Mouse (Mus musculus): ENCODE data around the gene Lss. TPM values are rescaled to one million over a fixed set of nuclear protein-coding genes. Genes with fewer than 3 reads are reported as not detected.

Gene Lss
- polyA plus RNA-seq (2015; fragmentation: Nextera tagmentation; extraction: Ambion mirVana), result 28.3 and 38.6 TPM in 2 replicates

DNA sequence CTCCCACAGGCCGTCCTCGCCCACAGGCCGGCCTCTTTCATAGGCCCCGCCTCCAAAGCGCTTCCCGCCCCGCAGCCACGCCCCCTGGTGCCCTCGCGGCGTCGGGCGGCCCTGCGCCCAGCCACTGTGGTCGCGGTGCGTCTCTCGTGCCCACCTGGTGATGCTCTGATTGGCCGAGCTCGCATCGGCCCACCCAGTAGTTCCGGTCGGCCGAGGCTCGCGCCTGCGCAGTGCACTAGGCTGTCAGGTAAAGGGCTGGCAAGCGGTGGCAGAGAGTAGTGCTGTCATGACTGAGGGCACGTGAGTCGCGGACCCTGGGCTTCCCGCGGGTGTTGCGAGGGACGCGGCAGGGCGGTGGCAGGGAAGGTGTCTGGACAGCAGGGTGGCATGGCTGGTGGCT, at the start of gene Lss:
TSS of gene Lss (plus strand) at position 214 of the 400 bp plus-strand sequence.
- H3K27ac ChIP-seq (replicated peaks), result peak within 1 kb of the TSS; percentile 86
- peak within 1 kb of the TSS; percentile 69 for H3K4me3 ChIP-seq (replicated peaks)
- H3K4me1 ChIP-seq, result peaks cover 12% of the 10 kb centered on the region
- ATAC-seq (ENCODE audit: insufficient number of reproducible peaks, low FRiP score, low TSS enrichment, low read depth), result peak; percentile 99
- H3K36me3 ChIP-seq, result peaks cover 19% of the 10 kb centered on the region
- WGBS, result under 1% methylated on average over 37 of the region's 37 CpGs
- peak within 1 kb of the TSS; percentile 94 for H3K4me2 ChIP-seq (replicated peaks)
- H3K9me3 ChIP-seq (replicated peaks), result no peaks in the 10 kb centered on the region
- peak within 1 kb of the TSS; percentile 53 for H3K9ac ChIP-seq
- H3K27me3 ChIP-seq, result no peaks in the 10 kb centered on the region

DNA sequence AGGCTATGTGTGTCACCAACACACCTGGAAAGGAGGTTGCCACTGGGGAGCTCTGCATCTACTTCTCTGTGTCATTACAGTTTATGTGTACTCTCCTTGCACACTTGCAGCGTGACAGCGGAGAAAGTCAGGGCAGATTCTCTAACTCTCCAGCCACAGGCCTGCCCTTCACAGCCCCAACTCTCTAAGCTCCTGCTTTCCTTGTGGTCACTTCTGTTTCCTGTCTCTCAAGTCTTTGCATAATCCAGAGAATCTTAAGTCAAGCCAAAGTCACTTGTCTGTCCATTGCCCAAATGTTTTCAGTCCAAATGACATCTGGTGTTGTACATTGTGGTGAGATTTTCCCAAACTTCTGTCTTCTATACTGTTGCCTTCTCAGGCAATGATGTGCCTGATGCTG, 45.1 kb upstream of the Lss start:
- peaks cover 97% of the 10 kb centered on the region for H3K36me3 ChIP-seq
- 100% methylated on average over 2 of the region's 2 CpGs for WGBS

DNA sequence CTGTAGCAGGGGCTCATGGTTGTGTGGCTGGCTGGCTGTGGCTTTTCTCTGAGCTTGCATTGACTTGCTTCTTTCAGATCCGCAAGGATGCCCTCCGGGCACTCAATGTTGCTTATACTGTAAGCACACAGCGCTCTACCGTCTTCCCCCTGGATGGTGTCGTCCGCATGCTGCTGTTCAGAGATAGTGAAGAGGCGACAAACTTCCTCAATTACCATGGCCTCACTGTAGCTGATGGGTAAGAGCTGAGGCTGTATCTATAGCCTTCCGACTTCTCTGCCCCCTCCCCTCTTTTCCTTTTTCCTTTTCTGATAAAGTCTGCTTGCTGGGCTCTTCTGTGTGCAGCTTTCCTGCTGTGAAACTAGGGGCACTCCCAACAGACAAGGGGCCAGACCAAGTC, 43.1 kb upstream of the Lss start:
- H3K9me3 ChIP-seq (replicated peaks), result no peaks in the 10 kb centered on the region
- no peak overlapping the region for H3K4me3 ChIP-seq (replicated peaks)
- H3K27me3 ChIP-seq, result no peaks in the 10 kb centered on the region
- no peak for ATAC-seq (ENCODE audit: insufficient number of reproducible peaks, low FRiP score, low TSS enrichment, low read depth)
- no peak overlapping the region for H3K27ac ChIP-seq (replicated peaks)
- H3K36me3 ChIP-seq, result peaks cover 92% of the 10 kb centered on the region
- no peak overlapping the region for H3K9ac ChIP-seq
- WGBS, result 81% methylated on average over 8 of the region's 8 CpGs
- no peak overlapping the region for H3K4me2 ChIP-seq (replicated peaks)
- no peaks in the 10 kb centered on the region for H3K4me1 ChIP-seq

More for the DNA sequence above, 45.1 kb upstream of the Lss start:
- Histone ChIP-seq H3K4me3 (replicated peaks) (no peak overlapping the region), H3K9ac (no peak overlapping the region), H3K9me3 (replicated peaks) (no peaks in the 10 kb centered on the region), H3K4me1 (no peaks in the 10 kb centered on the region), H3K27ac (replicated peaks) (no peak overlapping the region), H3K27me3 (no peaks in the 10 kb centered on the region), H3K4me2 (replicated peaks) (no peak overlapping the region)
- ATAC-seq (ENCODE audit: insufficient number of reproducible peaks, low FRiP score, low TSS enrichment, low read depth), result no peak

DNA sequence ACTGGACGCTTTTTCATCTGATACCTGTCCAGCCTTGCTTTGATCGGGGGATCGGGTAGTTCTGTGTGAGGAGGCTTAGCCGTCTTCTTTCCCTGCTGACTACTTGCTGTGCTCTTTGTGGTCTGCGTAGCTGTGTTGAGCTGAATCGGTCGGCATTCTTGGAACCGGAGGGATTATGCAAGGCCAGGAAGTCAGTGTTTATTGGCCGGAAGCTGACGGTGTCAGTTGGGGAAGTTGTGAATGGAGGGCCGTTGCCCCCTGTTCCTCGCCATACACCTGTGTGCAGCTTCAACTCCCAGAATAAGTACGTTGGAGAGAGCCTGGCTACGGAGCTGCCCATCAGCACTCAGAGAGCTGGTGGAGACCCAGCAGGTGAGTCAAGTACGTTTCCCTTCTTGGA, 42.2 kb upstream of the Lss start:
- no peaks in the 10 kb centered on the region for H3K4me1 ChIP-seq
- no peak overlapping the region for H3K9ac ChIP-seq
- H3K27ac ChIP-seq (replicated peaks), result no peak overlapping the region
- ATAC-seq (ENCODE audit: insufficient number of reproducible peaks, low FRiP score, low TSS enrichment, low read depth), result no peak
- WGBS, result 92% methylated on average over 15 of the region's 15 CpGs
- no peak overlapping the region for H3K4me2 ChIP-seq (replicated peaks)
- H3K9me3 ChIP-seq (replicated peaks), result no peaks in the 10 kb centered on the region
- H3K36me3 ChIP-seq, result peaks cover 92% of the 10 kb centered on the region
- no peak overlapping the region for H3K4me3 ChIP-seq (replicated peaks)
- H3K27me3 ChIP-seq, result no peaks in the 10 kb centered on the region

DNA sequence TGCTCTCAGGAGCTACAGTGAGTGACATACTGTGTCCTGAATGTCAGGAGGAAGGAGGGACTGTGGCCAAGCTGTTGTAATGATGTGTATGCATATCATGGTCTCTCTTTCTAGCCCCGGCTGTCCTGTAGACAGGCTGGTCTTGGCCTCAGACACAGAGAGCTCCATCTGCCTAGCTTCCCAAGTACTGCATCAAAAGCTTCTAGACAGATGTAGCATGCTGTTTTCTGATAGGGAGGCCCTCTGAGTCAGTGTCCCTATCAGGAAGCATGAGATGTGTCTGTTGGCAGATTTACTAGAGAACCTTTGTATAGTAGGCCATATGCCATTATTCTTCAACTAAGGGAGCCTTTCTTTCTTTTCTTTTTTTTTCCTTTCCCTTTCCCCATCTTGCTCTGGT, 37.9 kb upstream of the Lss start:
- H3K9ac ChIP-seq, result no peak overlapping the region
- ATAC-seq (ENCODE audit: insufficient number of reproducible peaks, low FRiP score, low TSS enrichment, low read depth), result no peak
- WGBS, result 89% methylated on average over 1 of the region's 1 CpGs
- H3K4me3 ChIP-seq (replicated peaks), result no peak overlapping the region
- no peaks in the 10 kb centered on the region for H3K9me3 ChIP-seq (replicated peaks)
- peaks cover 85% of the 10 kb centered on the region for H3K36me3 ChIP-seq
- no peak overlapping the region for H3K4me2 ChIP-seq (replicated peaks)
- H3K4me1 ChIP-seq, result no peaks in the 10 kb centered on the region
- no peak overlapping the region for H3K27ac ChIP-seq (replicated peaks)
- no peaks in the 10 kb centered on the region for H3K27me3 ChIP-seq

DNA sequence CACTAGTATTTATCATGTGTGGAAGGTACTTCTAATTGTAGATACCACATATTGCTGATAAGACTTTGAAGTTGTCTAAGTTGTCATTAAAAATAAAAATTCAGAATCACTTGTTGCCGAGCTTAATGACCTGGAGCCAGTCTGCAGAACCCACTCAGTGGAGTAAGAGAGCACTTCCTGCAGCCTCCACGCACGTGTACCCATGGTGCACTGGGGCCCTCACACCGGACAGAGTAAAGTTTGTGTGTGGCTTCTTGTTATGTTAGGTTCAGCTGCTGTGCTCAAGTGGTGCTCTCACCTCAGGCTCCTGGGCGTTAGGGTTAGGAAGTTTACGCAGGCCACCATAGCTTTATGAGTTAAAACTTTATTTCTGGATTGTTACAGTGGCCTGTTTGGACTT, 35.9 kb upstream of the Lss start:
- no peak for ATAC-seq (ENCODE audit: insufficient number of reproducible peaks, low FRiP score, low TSS enrichment, low read depth)
- Histone ChIP-seq H3K9me3 (replicated peaks) (no peaks in the 10 kb centered on the region), H3K9ac (no peak overlapping the region), H3K4me3 (replicated peaks) (no peak overlapping the region), H3K27ac (replicated peaks) (no peak overlapping the region), H3K4me1 (no peaks in the 10 kb centered on the region), H3K36me3 (peaks cover 85% of the 10 kb centered on the region), H3K27me3 (no peaks in the 10 kb centered on the region), H3K4me2 (replicated peaks) (no peak overlapping the region)
- 89% methylated on average over 6 of the region's 6 CpGs for WGBS

DNA sequence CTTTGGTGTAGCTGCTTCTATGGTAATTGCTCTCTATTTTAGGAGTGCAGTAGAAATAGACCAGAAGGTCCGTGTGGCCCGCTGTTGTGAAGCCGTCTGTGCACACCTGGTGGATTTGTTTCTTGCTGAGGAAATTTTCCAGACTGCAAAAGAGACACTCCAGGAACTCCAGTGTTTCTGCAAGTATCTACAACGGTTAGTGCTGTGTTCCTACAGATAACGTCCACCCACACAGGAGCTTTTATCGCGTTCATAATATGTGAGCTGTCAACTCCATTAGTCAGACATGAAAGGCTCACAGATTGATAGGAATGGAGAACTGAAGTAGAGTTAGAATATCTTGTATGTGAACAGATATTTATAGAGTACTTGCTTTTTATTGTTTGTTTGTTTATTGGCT, 35.0 kb upstream of the Lss start:
- H3K9ac ChIP-seq, result no peak overlapping the region
- H3K27ac ChIP-seq (replicated peaks), result no peak overlapping the region
- H3K4me2 ChIP-seq (replicated peaks), result no peak overlapping the region
- ATAC-seq (ENCODE audit: insufficient number of reproducible peaks, low FRiP score, low TSS enrichment, low read depth), result no peak
- H3K36me3 ChIP-seq, result peaks cover 84% of the 10 kb centered on the region
- WGBS, result 89% methylated on average over 7 of the region's 7 CpGs
- H3K4me1 ChIP-seq, result no peaks in the 10 kb centered on the region
- H3K9me3 ChIP-seq (replicated peaks), result no peaks in the 10 kb centered on the region
- no peak overlapping the region for H3K4me3 ChIP-seq (replicated peaks)
- H3K27me3 ChIP-seq, result no peaks in the 10 kb centered on the region

DNA sequence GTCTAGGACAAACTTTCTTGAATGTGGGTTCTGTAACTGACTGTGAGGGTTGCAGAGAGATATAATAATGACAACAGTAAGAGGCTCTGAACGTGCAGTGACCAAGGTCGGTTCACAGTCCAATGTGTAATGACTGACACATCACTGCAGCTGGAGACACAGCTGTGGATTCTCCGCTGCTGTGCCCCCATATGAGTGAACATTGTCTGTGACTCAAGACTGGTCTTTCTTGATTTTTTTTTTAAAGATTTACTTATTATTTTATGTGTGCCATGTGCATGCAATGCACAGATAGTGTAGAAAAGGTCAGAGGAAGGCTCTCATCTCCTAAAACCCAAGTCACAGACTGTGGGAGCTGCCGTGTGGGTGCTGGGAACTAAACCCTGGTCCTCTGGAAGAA, 33.9 kb upstream of the Lss start:
- no peak overlapping the region for H3K9ac ChIP-seq
- H3K4me3 ChIP-seq (replicated peaks), result no peak overlapping the region
- no peaks in the 10 kb centered on the region for H3K4me1 ChIP-seq
- peaks cover 89% of the 10 kb centered on the region for H3K36me3 ChIP-seq
- H3K4me2 ChIP-seq (replicated peaks), result no peak overlapping the region
- ATAC-seq (ENCODE audit: insufficient number of reproducible peaks, low FRiP score, low TSS enrichment, low read depth), result no peak
- WGBS, result 91% methylated on average over 4 of the region's 4 CpGs
- no peaks in the 10 kb centered on the region for H3K27me3 ChIP-seq
- no peaks in the 10 kb centered on the region for H3K9me3 ChIP-seq (replicated peaks)
- no peak overlapping the region for H3K27ac ChIP-seq (replicated peaks)

DNA sequence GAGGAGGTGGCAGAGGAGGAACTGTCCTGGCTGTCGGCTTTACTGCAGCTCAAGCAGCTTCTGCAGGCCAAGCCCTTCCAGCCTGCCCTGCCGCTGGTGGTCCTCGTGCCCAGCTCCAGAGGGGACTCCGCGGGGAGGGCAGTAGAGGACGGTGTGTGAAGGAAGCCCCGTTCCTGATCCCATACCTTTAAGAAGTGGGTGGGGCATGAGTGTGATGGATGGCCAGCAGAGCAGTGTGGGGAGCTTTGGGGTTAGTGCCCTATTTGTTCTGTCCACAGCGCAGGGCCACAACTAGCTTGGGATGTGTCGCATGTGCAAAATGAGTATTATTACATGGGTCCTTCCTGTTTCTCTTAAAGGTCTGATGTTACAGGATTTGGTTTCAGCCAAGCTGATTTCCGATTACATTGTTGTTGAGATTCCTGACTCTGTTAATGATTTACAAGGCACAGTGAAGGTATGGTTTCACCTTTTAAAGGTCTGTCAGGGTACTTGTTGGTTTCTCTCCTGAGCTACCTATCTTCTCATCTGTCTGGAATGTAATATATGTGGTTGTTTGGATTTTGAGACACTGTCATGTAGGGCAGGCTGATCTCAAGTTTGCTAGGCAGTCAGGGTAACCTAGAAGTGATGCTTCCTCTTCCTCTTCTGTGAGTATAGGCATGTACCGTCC, 27.0 kb upstream of the Lss start:
- H3K4me2 ChIP-seq (replicated peaks), result no peak overlapping the region
- no peak overlapping the region for H3K27ac ChIP-seq (replicated peaks)
- H3K4me3 ChIP-seq (replicated peaks), result no peak overlapping the region
- H3K27me3 ChIP-seq, result no peaks in the 10 kb centered on the region
- no peaks in the 10 kb centered on the region for H3K4me1 ChIP-seq
- H3K36me3 ChIP-seq, result peaks cover 88% of the 10 kb centered on the region
- H3K9ac ChIP-seq, result no peak overlapping the region
- H3K9me3 ChIP-seq (replicated peaks), result no peaks in the 10 kb centered on the region
- WGBS, result 91% methylated on average over 11 of the region's 11 CpGs
- ATAC-seq (ENCODE audit: insufficient number of reproducible peaks, low FRiP score, low TSS enrichment, low read depth), result no peak

DNA sequence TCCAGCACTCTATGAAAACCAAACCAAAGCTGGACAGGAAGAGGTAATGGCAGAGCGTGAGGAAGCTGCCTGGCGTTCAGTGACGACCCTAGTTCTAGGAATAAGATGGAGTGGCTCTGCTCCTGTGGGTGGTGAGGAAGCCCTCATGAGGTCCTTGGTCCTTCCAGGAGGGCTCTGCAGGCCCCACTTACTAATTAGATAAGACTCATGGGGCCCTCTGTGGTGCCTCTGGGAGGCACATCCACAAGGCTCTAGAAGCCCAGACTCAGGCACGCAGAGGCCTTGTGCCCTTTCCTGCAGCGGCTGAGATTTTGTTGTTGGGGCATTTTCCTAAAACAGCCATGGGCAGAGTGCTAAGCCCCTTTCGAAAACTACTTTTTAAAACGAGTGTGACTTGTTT, 25.5 kb upstream of the Lss start:
- 92% methylated on average over 7 of the region's 7 CpGs for WGBS
- H3K9ac ChIP-seq, result no peak overlapping the region
- no peak for ATAC-seq (ENCODE audit: insufficient number of reproducible peaks, low FRiP score, low TSS enrichment, low read depth)

DNA sequence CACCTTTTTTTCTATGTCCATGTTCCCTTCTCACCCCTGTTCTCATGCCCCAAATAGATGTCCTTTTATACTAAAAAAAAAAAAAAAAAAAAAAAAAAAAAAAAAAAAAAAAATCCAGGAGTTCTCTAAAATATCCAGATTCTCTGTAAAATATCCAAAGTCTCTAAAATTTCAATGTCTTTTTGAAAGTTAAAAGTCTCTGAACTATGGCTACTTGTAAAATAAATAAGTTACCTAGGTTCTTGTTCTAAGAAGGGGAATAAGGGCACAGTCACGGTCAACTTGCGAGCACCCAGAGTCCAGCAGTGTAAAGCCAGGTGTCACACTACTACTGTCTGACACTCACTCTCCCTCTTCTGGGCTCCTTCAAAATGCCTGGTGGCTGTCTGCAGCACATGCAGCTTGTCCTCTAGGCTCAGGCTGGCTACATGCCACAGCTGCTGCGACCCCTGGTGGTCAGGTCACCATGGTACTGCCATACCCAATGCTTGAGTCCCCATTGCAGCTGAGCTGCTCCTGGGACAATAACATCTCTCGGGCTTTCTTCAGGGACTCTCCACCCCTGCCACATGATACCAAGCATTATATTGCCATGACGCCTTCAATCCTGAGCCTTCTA, 18.3 kb upstream of the Lss start:
- no peak overlapping the region for H3K4me3 ChIP-seq (replicated peaks)
- H3K36me3 ChIP-seq, result peaks cover 69% of the 10 kb centered on the region
- H3K9me3 ChIP-seq (replicated peaks), result no peaks in the 10 kb centered on the region
- no peaks in the 10 kb centered on the region for H3K4me1 ChIP-seq
- H3K4me2 ChIP-seq (replicated peaks), result no peak overlapping the region
- H3K27me3 ChIP-seq, result no peaks in the 10 kb centered on the region
- H3K9ac ChIP-seq, result no peak overlapping the region
- no peak overlapping the region for H3K27ac ChIP-seq (replicated peaks)
- ATAC-seq (ENCODE audit: insufficient number of reproducible peaks, low FRiP score, low TSS enrichment, low read depth), result no peak
- 55% methylated on average over 5 of the region's 5 CpGs for WGBS

More for the DNA sequence above, 25.5 kb upstream of the Lss start:
- Histone ChIP-seq H3K36me3 (peaks cover 87% of the 10 kb centered on the region), H3K9me3 (replicated peaks) (no peaks in the 10 kb centered on the region), H3K27me3 (no peaks in the 10 kb centered on the region), H3K4me2 (replicated peaks) (no peak overlapping the region), H3K27ac (replicated peaks) (no peak overlapping the region), H3K4me1 (no peaks in the 10 kb centered on the region), H3K4me3 (replicated peaks) (no peak overlapping the region)

DNA sequence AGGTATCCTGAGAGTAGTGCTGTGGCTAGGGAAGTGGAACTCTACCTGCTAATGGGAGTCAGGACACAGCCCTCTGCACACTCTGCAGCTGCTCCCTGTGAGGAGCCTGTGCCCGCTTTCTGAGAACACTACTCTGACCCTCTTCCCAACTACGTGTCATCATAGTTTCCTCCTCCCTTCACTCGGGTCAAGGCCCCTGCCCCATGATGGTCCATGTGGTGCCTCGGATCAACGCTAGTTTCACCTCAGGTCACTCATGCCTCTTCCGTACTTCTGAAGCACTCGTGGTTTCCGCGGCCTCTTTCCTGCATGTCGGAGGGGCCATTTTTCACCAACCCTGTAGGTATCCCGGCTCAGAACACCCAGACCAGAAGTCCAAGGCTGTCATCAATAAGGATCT, 466 bp upstream of the Lss start:
- Histone ChIP-seq H3K4me1 (peaks cover 12% of the 10 kb centered on the region), H3K27me3 (no peaks in the 10 kb centered on the region), H3K9ac (peak overlapping the region; percentile 31; the same call in 1 of the 2 replicates), H3K4me3 (replicated peaks) (peak overlapping the region; percentile 69), H3K27ac (replicated peaks) (peak overlapping the region; percentile 60), H3K9me3 (replicated peaks) (no peaks in the 10 kb centered on the region), H3K4me2 (replicated peaks) (peak overlapping the region; percentile 94), H3K36me3 (peaks cover 15% of the 10 kb centered on the region)
- ATAC-seq (ENCODE audit: insufficient number of reproducible peaks, low FRiP score, low TSS enrichment, low read depth), result no peak; the same call in 1 of the 2 replicates
- WGBS, result 3% methylated on average over 11 of the region's 11 CpGs

Data from embryonic facial prominence, embryonic 15.5 days (tissue).